Mouse (Mus musculus) liver, embryonic 14.5 days (tissue): ENCODE measurements around the gene Pde4b. TPM values are rescaled to one million over a fixed set of nuclear protein-coding genes. Genes with fewer than 3 reads are reported as not detected.

ENCODE experiments used
- ATAC-seq: fragments of 200-750 bp; cut with Nextera tagmentation; 2 replicates; pipeline ENCODE4 v1.8.0; 2017; ENCODE audit warnings: moderate number of reproducible peaks, mild to moderate bottlenecking, moderate library complexity; ENCODE audit not compliant: insufficient read depth
- DNase-seq, 3 experiments: peaks; one replicate each; pipeline ENCODE4 v3.0.0-alpha.2; 2012 to 2013; ENCODE audit warnings: low read depth in 3 of 3, low spot score in 3 of 3
- H3K27ac ChIP-seq: fragments of 300-500 bp; sonication (generic); 2 replicates; pipeline ENCODE4 v1.5.1; 2014; ENCODE audit warnings: moderate library complexity, mild to moderate bottlenecking, control low read depth, inconsistent platforms
- H3K27me3 ChIP-seq: fragments of 300-500 bp; sonication (generic); 2 replicates; pipeline ENCODE4 v1.6.1; 2014; ENCODE audit warnings: mild to moderate bottlenecking, low read length, moderate library complexity; ENCODE audit not compliant: control insufficient read depth, insufficient read depth
- H3K36me3 ChIP-seq: fragments of 300-500 bp; sonication (generic); replicated peaks from 2 replicates; pipeline ENCODE4 v1.6.1; 2014; ENCODE audit warnings: low read depth; ENCODE audit not compliant: control insufficient read depth, insufficient read depth
- H3K4me1 ChIP-seq, 2 experiments: fragments of 200-500 bp in 1 of 2; fragments of 300-500 bp in 1 of 2; sonication (generic) in 1 of 2; replicated peaks; 2 replicates each; pipeline ENCODE4 v1.6.1; 2012 to 2014; ENCODE audit warnings: antibody characterized with exemption in 1 of 2, inconsistent platforms in 1 of 2, low read length in 1 of 2; ENCODE audit not compliant: control insufficient read depth in 2 of 2, insufficient read depth in 2 of 2
- H3K4me2 ChIP-seq: fragments of 300-500 bp; sonication (generic); 2 replicates; pipeline ENCODE4 v1.6.1; 2014; ENCODE audit warnings: low read depth, mild to moderate bottlenecking, control low read depth, moderate library complexity
- H3K4me3 ChIP-seq, 2 experiments: fragments of 200-500 bp in 1 of 2; fragments of 300-500 bp in 1 of 2; sonication (generic) in 1 of 2; 2 replicates each; pipeline ENCODE4 v1.5.1; 2012 to 2014; ENCODE audit warnings: low read depth in 2 of 2, low read length in 2 of 2, mild to moderate bottlenecking in 2 of 2, control low read depth in 1 of 2, inconsistent platforms in 1 of 2, moderate library complexity in 1 of 2; ENCODE audit not compliant: insufficient read depth in 1 of 2
- H3K9ac ChIP-seq: fragments of 300-500 bp; sonication (generic); replicated peaks from 2 replicates; pipeline ENCODE4 v1.6.1; 2014; ENCODE audit warnings: mild to moderate bottlenecking, control low read depth, moderate library complexity
- H3K9me3 ChIP-seq: fragments of 300-500 bp; sonication (generic); 2 replicates; pipeline ENCODE4 v1.6.1; 2016; ENCODE audit warnings: low read length, mixed read lengths; ENCODE audit not compliant: control insufficient read depth
- CTCF ChIP-seq: IDR thresholded peaks from 2 replicates; pipeline ENCODE4 v1.5.1; 2016; ENCODE audit warnings: antibody characterized with exemption, low read depth, control low read depth
- EP300 ChIP-seq: IDR thresholded peaks from 2 replicates; pipeline ENCODE4 v1.6.1; 2016; ENCODE audit warnings: antibody characterized with exemption, low read depth
- WGBS: fragments of 180-500 bp; shearing (Covaris S2); extraction: QIAGEN DNeasy Blood & Tissue Kit; methylation state at CpG from one replicate; pipeline ENCODE4 v1.1.7; 2014; ENCODE audit not compliant: insufficient replicate concordance; 5-methylcytosine and 5-hydroxymethylcytosine counted together
- polyA plus RNA-seq, 2 experiments: library from polyadenylated mRNA; depleted of rRNA in 1 of 2; stranded (reverse) in 1 of 2; unstranded in 1 of 2; fragments of >200 nt; fragmentation: Nextera tagmentation in 1 of 2; extraction: Ambion mirVana in 1 of 2; gene quantifications; 2 replicates each; pipeline versions ENCODE4 v1.2.1 to v1.2.3; 2012 to 2014

Pde4b gene
- polyA plus RNA-seq, 2 experiments = 1.5 to 2.3 TPM

GRCm38 (mm10) chr4:102496269-102497177 is 409.2 kb downstream of the Pde4b start:
- Histone ChIP-seq H3K4me2 (no peak overlapping the region), H3K27me3 (no peaks in the 10 kb centered on the region), H3K36me3 (no peaks in the 10 kb centered on the region), H3K4me3 (no peak overlapping the region), H3K9me3 (no peaks in the 10 kb centered on the region), H3K4me1 (no peaks in the 10 kb centered on the region), H3K9ac (no peak overlapping the region), H3K27ac (no peak overlapping the region)
- DNase-seq = no peak
- 64% methylated on average over 20 of the region's 20 CpGs for WGBS
- ATAC-seq = no peak
- TF ChIP-seq CTCF = no peak
- no peak for TF ChIP-seq EP300

DNA sequence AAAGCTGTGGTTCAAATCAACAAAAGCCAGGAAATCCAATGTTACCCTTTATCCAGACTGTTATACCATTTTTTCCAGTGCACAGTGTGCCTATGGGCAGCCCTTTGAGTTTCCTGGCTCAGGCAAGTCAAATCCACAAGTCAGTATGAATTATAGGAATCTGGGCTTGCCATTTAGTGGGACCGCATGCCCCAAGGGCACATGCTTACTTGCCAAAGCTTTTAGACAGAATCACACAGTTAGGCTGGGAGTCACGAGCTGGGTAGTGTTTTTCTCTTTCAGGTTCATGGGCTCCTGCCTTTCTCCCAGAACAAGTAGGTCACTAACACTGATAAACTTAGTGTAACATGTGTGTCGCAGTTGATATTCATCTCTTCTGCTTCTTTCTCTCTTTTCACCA is 409.9 kb downstream of the Pde4b start:
- no peak overlapping the region for H3K4me3 ChIP-seq
- no peak overlapping the region for H3K9ac ChIP-seq
- H3K27ac ChIP-seq = no peak overlapping the region
- no peaks in the 10 kb centered on the region for H3K27me3 ChIP-seq
- no peaks in the 10 kb centered on the region for H3K36me3 ChIP-seq
- DNase-seq (no peak), ATAC-seq (no peak)
- no peaks in the 10 kb centered on the region for H3K9me3 ChIP-seq
- H3K4me1 ChIP-seq = no peaks in the 10 kb centered on the region
- WGBS = 64% methylated on average over 3 of the region's 3 CpGs
- H3K4me2 ChIP-seq = no peak overlapping the region
- no peak for TF ChIP-seq CTCF
- no peak for TF ChIP-seq EP300

DNA sequence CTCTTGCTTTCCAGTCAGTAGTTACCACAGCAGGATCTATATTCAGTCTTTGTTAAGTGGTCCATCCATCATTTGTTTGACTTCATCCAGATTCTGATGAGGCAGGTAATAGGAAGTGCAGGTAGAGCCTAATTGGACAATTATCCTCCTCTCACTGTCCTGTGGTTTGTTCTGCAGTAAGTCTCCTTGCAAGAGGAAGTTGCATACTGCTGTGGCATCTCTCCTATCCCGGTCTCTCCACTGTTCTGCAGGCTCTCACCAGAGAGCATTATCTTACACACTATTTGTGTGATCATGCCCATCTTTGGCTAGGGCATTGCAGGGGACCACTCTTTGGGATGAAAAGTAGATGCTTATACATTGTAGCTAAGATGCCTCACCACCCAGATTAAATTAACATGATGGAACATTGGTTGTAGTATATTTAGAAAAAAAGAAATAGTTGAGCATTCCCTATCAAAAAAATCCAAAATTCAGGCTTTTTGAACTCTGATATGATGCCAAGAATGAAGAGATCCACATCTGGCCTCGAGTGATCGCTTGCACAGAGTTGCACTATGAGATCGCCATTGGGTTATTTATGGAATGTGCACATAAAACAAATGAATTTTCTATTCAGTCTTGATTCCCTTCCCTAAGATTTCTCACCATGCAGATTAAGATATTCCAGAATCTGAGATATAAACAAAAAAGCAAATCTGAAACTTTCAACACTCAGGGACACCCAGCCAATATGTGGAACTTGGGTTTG is 411.0 kb downstream of the Pde4b start:
- WGBS = 41% methylated on average over 4 of the region's 4 CpGs
- Histone ChIP-seq H3K4me2 (no peak overlapping the region), H3K36me3 (no peaks in the 10 kb centered on the region), H3K4me3 (no peak overlapping the region), H3K27ac (no peak overlapping the region), H3K9ac (no peak overlapping the region), H3K4me1 (no peaks in the 10 kb centered on the region), H3K9me3 (no peaks in the 10 kb centered on the region), H3K27me3 (no peaks in the 10 kb centered on the region)
- no peak for DNase-seq
- ATAC-seq = no peak
- TF ChIP-seq EP300 (no peak), CTCF (no peak)

GRCm38 (mm10) chr4:102498920-102499316 is 411.6 kb downstream of the Pde4b start:
- TF ChIP-seq CTCF (no peak), EP300 (no peak)
- Histone ChIP-seq H3K27ac (no peak overlapping the region), H3K4me3 (no peak overlapping the region), H3K9me3 (no peaks in the 10 kb centered on the region), H3K4me2 (no peak overlapping the region), H3K9ac (no peak overlapping the region), H3K27me3 (no peaks in the 10 kb centered on the region), H3K4me1 (no peaks in the 10 kb centered on the region), H3K36me3 (no peaks in the 10 kb centered on the region)
- no peak for ATAC-seq
- DNase-seq = no peak
- WGBS = 21% methylated on average over 1 of the region's 1 CpGs

GRCm38 (mm10) chr4:102505714-102506113 is 418.4 kb downstream of the Pde4b start:
- no peak overlapping the region for H3K9ac ChIP-seq
- ATAC-seq = no peak
- H3K4me2 ChIP-seq = no peak overlapping the region
- DNase-seq = no peak
- no peak overlapping the region for H3K27ac ChIP-seq
- no peaks in the 10 kb centered on the region for H3K27me3 ChIP-seq
- H3K4me1 ChIP-seq = peaks cover 0 to 10% of the 10 kb centered on the region in 2 experiments; a peak in 2 of 4 replicates
- WGBS = 38% methylated on average over 6 of the region's 6 CpGs
- H3K9me3 ChIP-seq = no peaks in the 10 kb centered on the region
- H3K36me3 ChIP-seq = no peaks in the 10 kb centered on the region
- no peak for TF ChIP-seq CTCF
- TF ChIP-seq EP300 = no peak
- H3K4me3 ChIP-seq = no peak overlapping the region
